Mouse (Mus musculus) small intestine, adult 2 months (tissue): Measurements from ENCODE around the gene Wfdc3.

ENCODE experiments used
- CTCF ChIP-seq: fragments of 200-500 bp; IDR thresholded peaks from 2 replicates; pipeline ENCODE4 v1.5.1; 2012; ENCODE audit warnings: low read depth, mild to moderate bottlenecking, control low read depth, inconsistent platforms, low read length, moderate library complexity, mixed read lengths; ENCODE audit not compliant: insufficient replicate concordance, insufficient read length; ENCODE audit errors: extremely low read depth
- POLR2A ChIP-seq: fragments of 200-500 bp; IDR thresholded peaks from 2 replicates; pipeline ENCODE4 v1.6.1; 2012; ENCODE audit warnings: low read depth, mild to moderate bottlenecking, control low read depth, inconsistent platforms, low read length, moderate library complexity

- TF ChIP-seq CTCF (no peak), POLR2A (no peak)
Measured at GRCm38 (mm10) chr2:164757841-164758240, 12.1 kb upstream of the Wfdc3 start.
